9 mouse cellular contexts compared by ENCODE assay signal in genomic region chr10:43619059-43619531, GRCm38 (mm10). TPM values are rescaled to one million over a fixed set of nuclear protein-coding genes. Genes with fewer than 3 reads are reported as not detected.
DNase-seq lines count a peak whose midpoint lies in the region; ATAC-seq and TF ChIP-seq lines count a peak whose summit lies in the region.
"Had no signal": no experiment of that assay in that cellular context is flagged by ENCODE, and none has a peak within 500 bp of the region (broad histone marks: within the 10 kb centered on the region; RNA-seq: fewer than 3 reads in every experiment).

No protein-coding gene starts in this region.

- DNase-seq in ES-E14 (ENCODE audit: low read depth, low spot score) (no peak), NIH3T3 (ENCODE audit: low read depth) (peak; percentile 31)
- DNase-seq in hindbrain, embryonic 11.5 days (ENCODE audit: low spot score), result peak; percentile 56
- DNase-seq in midbrain, embryonic 10.5 days (ENCODE audit: low spot score), result peak; percentile 14
- no peak for DNase-seq in layer of hippocampus, adult 9-11 months
- no peak for DNase-seq in c-Kit-positive CD71-positive TER-119-positive erythroid progenitor cells, embryonic 14.5 days (ENCODE audit: low spot score)
- no peak for DNase-seq in gastrocnemius, adult 18-20 months (ENCODE audit: low spot score)
- DNase-seq in heart, embryonic 10.5 days (ENCODE audit: low spot score), result no peak
- DNase-seq: heart, adult 18-20 months had no signal

- no peaks in the 10 kb centered on the region for H3K36me3 ChIP-seq in ES-E14 (ENCODE audit: control insufficient read depth, insufficient read depth, low read length, poor library complexity, severe bottlenecking)
- no peaks in the 10 kb centered on the region for H3K36me3 ChIP-seq in hindbrain, embryonic 11.5 days (ENCODE audit: control insufficient read depth, insufficient read depth, low read length)
- no peaks in the 10 kb centered on the region for H3K36me3 ChIP-seq in midbrain, embryonic 10.5 days
- H3K36me3 ChIP-seq in heart, embryonic 10.5 days, result no peaks in the 10 kb centered on the region

- H3K27me3 ChIP-seq in hindbrain, embryonic 11.5 days (ENCODE audit: control insufficient read depth, insufficient read depth, low read length), result no peaks in the 10 kb centered on the region
- no peaks in the 10 kb centered on the region for H3K27me3 ChIP-seq in midbrain, embryonic 10.5 days (ENCODE audit: low read depth, poor library complexity, severe bottlenecking)
- no peaks in the 10 kb centered on the region for H3K27me3 ChIP-seq in heart, embryonic 10.5 days (ENCODE audit: insufficient read depth, poor library complexity, severe bottlenecking)

- no peak overlapping the region for H3K9ac ChIP-seq in ES-E14 (ENCODE audit: insufficient read depth, low read depth, low read length, poor library complexity, severe bottlenecking)
- H3K9ac ChIP-seq in hindbrain, embryonic 11.5 days (ENCODE audit: low read depth, low read length), result 0 out of 2 replicates have a peak overlapping the region, but pooled peaks have one; percentile 28

- in situ Hi-C loops in ES-E14 (cut with MboI; ENCODE audit: low sequenced_read_pairs in 2 of 2, unreplicated experiment in 2 of 2), result no loop called here

- 3% methylated on average over 6 of the region's 6 CpGs for WGBS in hindbrain, embryonic 11.5 days
- 5% methylated on average over 6 of the region's 6 CpGs for WGBS in midbrain, embryonic 10.5 days
- WGBS in heart, embryonic 10.5 days, result 11% methylated on average over 6 of the region's 6 CpGs

- ATAC-seq in hindbrain, embryonic 11.5 days (ENCODE audit: low FRiP score), result peak; percentile 61; the same call in 1 of the 2 replicates

- no peaks in the 10 kb centered on the region for H3K9me3 ChIP-seq in ES-E14 (ENCODE audit: control insufficient read depth, insufficient read depth, low read depth, low read length)
- H3K9me3 ChIP-seq in hindbrain, embryonic 11.5 days (ENCODE audit: control insufficient read depth, low read length), result no peaks in the 10 kb centered on the region
- H3K9me3 ChIP-seq in midbrain, embryonic 10.5 days (replicated peaks), result no peaks in the 10 kb centered on the region
- H3K9me3 ChIP-seq in heart, embryonic 10.5 days, result no peaks in the 10 kb centered on the region

- H3K4me3 ChIP-seq in ES-E14 (ENCODE audit: insufficient read depth in 1 of 2, low read depth in 1 of 2, low read length in 2 of 2, poor library complexity in 1 of 2, severe bottlenecking in 1 of 2), result no peak overlapping the region
- no peak overlapping the region for H3K4me3 ChIP-seq in hindbrain, embryonic 11.5 days (ENCODE audit: low read depth, low read length)
- H3K4me3 ChIP-seq in midbrain, embryonic 10.5 days, result peak overlapping the region; percentile 29; the same call in 1 of the 2 replicates
- no peak overlapping the region for H3K4me3 ChIP-seq in heart, embryonic 10.5 days

- no peak overlapping the region for H3K4me2 ChIP-seq in hindbrain, embryonic 11.5 days (replicated peaks; ENCODE audit: low read depth, low read length)

- no peak overlapping the region for H3K27ac ChIP-seq in ES-E14 (ENCODE audit: insufficient read depth, low read depth, low read length, poor library complexity, severe bottlenecking)
- H3K27ac ChIP-seq in hindbrain, embryonic 11.5 days (ENCODE audit: low read depth, low read length), result peak overlapping the region; percentile 31; the same call in 1 of the 2 replicates
- peak overlapping the region; percentile 73 for H3K27ac ChIP-seq in midbrain, embryonic 10.5 days (replicated peaks)
- H3K27ac ChIP-seq in heart, embryonic 10.5 days, result no peak overlapping the region

- H3K4me1 ChIP-seq in ES-E14 (ENCODE audit: control insufficient read depth in 2 of 2, insufficient read depth in 2 of 2, low read length in 2 of 2, poor library complexity in 1 of 2), result no peaks in the 10 kb centered on the region
- no peaks in the 10 kb centered on the region for H3K4me1 ChIP-seq in hindbrain, embryonic 11.5 days (replicated peaks; ENCODE audit: control insufficient read depth, insufficient read depth, low read length)
- H3K4me1 ChIP-seq in midbrain, embryonic 10.5 days, result peaks cover 11% of the 10 kb centered on the region
- H3K4me1 ChIP-seq in heart, embryonic 10.5 days, result no peaks in the 10 kb centered on the region

TF ChIP-seq in ES-E14, 5 proteins besides CTCF, POLR2A, EP300 and RAD21:
- TF ChIP-seq MAFK (IDR thresholded peaks at IDR 0.05; ENCODE audit: insufficient read depth, low read depth, low read length) (no peak), ZNF384 (IDR thresholded peaks at IDR 0.05; ENCODE audit: low read depth, low read length) (peak; percentile 50; the same call in 1 of the 2 replicates)

RNA-seq across cellular contexts. Expression of gene Cd24a, which starts 41.0 kb away (rescaled TPM):
- total RNA-seq in ES-E14 (2012; rRNA removed), result 30.9 and 84.4 TPM in 2 replicates
- 783 and 816 TPM in 2 replicates for polyA plus RNA-seq in hindbrain, embryonic 11.5 days (2014; fragmentation: Nextera tagmentation; extraction: Ambion mirVana)
- polyA plus RNA-seq in midbrain, embryonic 10.5 days (2016; fragmentation: Nextera tagmentation; extraction: Ambion mirVana), result 269 and 314 TPM in 2 replicates
- 100 to 1,000 TPM; 173 to 219 TPM for total RNA-seq in gastrocnemius, adult 18-20 months (2021)
- 108 and 192 TPM in 2 replicates for polyA plus RNA-seq in heart, embryonic 10.5 days (2016; fragmentation: Nextera tagmentation; extraction: Ambion mirVana)

Comparison
In these comparisons a context has a peak if more than half of its experiments do, and no peak if none do; other contexts are left out.
1. DNase-seq: peak in NIH3T3 (single experiment), hindbrain, embryonic 11.5 days (single experiment) and midbrain, embryonic 10.5 days (single experiment); none in ES-E14 (single experiment), layer of hippocampus, adult 9-11 months (single experiment), c-Kit-positive CD71-positive TER-119-positive erythroid progenitor cells, embryonic 14.5 days (single experiment), gastrocnemius, adult 18-20 months (single experiment) and heart, embryonic 10.5 days (single experiment).
2. H3K27ac ChIP-seq: peak in hindbrain, embryonic 11.5 days (single experiment) and midbrain, embryonic 10.5 days (single experiment); none in ES-E14 (single experiment) and heart, embryonic 10.5 days (single experiment).